Mouse (Mus musculus): ENCODE results near the gene Mrpl36.

GRCm38 (mm10) chr13:73352491-73352890 lies 24.2 kb downstream of the Mrpl36 start:
- TF ChIP-seq POLR2A (IDR thresholded peaks at IDR 0.05; ENCODE audit: extremely low read depth, insufficient read depth, low read length), result no peak
- TF ChIP-seq CTCF (IDR thresholded peaks at IDR 0.05; ENCODE audit: low read depth, low read length), result no peak
